Mouse (Mus musculus) lung, embryonic 14.5 days (tissue): ENCODE measurements around the gene Jmy. TPM values are rescaled to one million over a fixed set of nuclear protein-coding genes. Genes with fewer than 3 reads are reported as not detected.
"Not testable (repeated sequence)": the region's sequence is repeated elsewhere in the genome, so short reads cannot be mapped to it uniquely, and the experiment has no call there.

Source experiments
- ATAC-seq: fragments of 200-750 bp; cut with Nextera tagmentation; 2 replicates; pipeline ENCODE4 v1.8.0; 2017; ENCODE audit warnings: mild to moderate bottlenecking, moderate TSS enrichment, moderate library complexity; ENCODE audit not compliant: insufficient read depth
- DNase-seq: peaks from one replicate; pipeline ENCODE4 v3.0.0-alpha.2; 2015
- H3K27ac ChIP-seq: fragments of 300-500 bp; sonication (generic); 2 replicates; pipeline ENCODE4 v1.5.1; 2014; ENCODE audit warnings: low read depth, mild to moderate bottlenecking, moderate library complexity
- H3K27me3 ChIP-seq: fragments of 300-500 bp; sonication (generic); 2 replicates; pipeline ENCODE4 v1.6.1; 2014; ENCODE audit warnings: low read length, control low read depth; ENCODE audit not compliant: insufficient read depth
- H3K36me3 ChIP-seq: fragments of 300-500 bp; sonication (generic); 2 replicates; pipeline ENCODE4 v1.6.1; 2014; ENCODE audit warnings: control low read depth; ENCODE audit not compliant: insufficient read depth
- H3K4me1 ChIP-seq: fragments of 300-500 bp; sonication (generic); 2 replicates; pipeline ENCODE4 v1.6.1; 2014; ENCODE audit warnings: antibody characterized with exemption, control low read depth; ENCODE audit not compliant: insufficient read depth
- H3K4me2 ChIP-seq: fragments of 300-500 bp; sonication (generic); 2 replicates; pipeline ENCODE4 v1.6.1; 2014; ENCODE audit warnings: mild to moderate bottlenecking
- H3K4me3 ChIP-seq: fragments of 300-500 bp; sonication (generic); 2 replicates; pipeline ENCODE4 v1.5.1; 2014; ENCODE audit warnings: low read depth, low read length
- H3K9ac ChIP-seq: fragments of 300-500 bp; sonication (generic); 2 replicates; pipeline ENCODE4 v1.6.1; 2014
- H3K9me3 ChIP-seq: fragments of 300-500 bp; sonication (generic); 2 replicates; pipeline ENCODE4 v1.6.1; 2016; ENCODE audit warnings: low read depth, low read length, control low read depth
- CTCF ChIP-seq: IDR thresholded peaks from 2 replicates; pipeline ENCODE4 v1.5.1; 2016; ENCODE audit warnings: antibody characterized with exemption, low read depth
- WGBS: fragments of 180-500 bp; shearing (Covaris S2); extraction: QIAGEN DNeasy Blood & Tissue Kit; methylation state at CpG from one replicate; pipeline ENCODE4 v1.1.7; 2014; 5-methylcytosine and 5-hydroxymethylcytosine counted together
- polyA plus RNA-seq: library from polyadenylated mRNA; unstranded; fragments of >200 nt; fragmentation: Nextera tagmentation; extraction: Ambion mirVana; gene quantifications from 2 replicates; pipeline ENCODE4 v1.2.1, GENCODE M21; 2014

Gene Jmy
- polyA plus RNA-seq, 1 experiment from 2014 or later: 7.9 TPM

DNA sequence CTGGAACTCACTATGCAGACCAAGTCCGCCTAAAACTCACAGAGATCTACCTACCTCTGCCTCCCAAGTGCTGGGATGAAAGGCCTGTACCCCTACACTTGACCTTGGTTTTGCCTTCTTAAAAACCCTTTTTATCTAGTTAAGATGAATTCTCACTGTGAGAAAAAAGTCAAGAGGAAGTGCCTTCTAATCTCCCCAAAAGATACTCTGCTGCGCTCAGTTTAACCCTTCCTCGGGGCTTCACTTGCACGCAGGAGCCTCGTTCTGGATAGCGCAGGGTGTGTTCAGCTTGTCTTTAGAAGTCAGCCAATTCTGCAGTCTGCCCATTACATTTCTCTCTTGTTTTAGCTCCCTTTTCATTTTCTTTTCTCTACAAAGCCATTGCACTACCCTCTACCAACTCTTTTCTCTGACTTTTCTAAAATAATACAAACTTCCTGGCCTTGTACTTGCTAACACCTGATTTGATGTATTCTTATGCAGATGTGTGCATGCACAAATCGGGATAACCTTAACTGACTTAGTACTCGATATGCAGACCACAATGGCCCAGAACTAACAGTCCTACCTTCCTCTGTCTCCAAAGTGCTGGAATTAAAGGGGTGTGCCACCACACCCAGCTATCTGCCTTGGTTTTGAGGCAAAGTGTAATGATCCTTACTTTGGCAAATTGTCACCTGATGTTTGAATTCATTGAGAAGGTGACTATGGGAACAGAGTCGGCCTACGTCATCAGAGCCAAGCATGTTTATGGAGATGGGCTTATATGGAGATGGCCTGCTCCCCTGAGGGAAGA, 14.6 kb upstream of the Jmy start:
- Histone ChIP-seq H3K4me3 (no peak overlapping the region), H3K9ac (no peak overlapping the region), H3K27ac (no peak overlapping the region), H3K4me2 (no peak overlapping the region), H3K36me3 (no peaks in the 10 kb centered on the region), H3K4me1 (no peaks in the 10 kb centered on the region), H3K27me3 (no peaks in the 10 kb centered on the region), H3K9me3 (no peaks in the 10 kb centered on the region)
- TF ChIP-seq CTCF: no peak
- WGBS: 78% methylated on average over 10 of the region's 10 CpGs
- no peak for DNase-seq
- ATAC-seq: no peak

DNA sequence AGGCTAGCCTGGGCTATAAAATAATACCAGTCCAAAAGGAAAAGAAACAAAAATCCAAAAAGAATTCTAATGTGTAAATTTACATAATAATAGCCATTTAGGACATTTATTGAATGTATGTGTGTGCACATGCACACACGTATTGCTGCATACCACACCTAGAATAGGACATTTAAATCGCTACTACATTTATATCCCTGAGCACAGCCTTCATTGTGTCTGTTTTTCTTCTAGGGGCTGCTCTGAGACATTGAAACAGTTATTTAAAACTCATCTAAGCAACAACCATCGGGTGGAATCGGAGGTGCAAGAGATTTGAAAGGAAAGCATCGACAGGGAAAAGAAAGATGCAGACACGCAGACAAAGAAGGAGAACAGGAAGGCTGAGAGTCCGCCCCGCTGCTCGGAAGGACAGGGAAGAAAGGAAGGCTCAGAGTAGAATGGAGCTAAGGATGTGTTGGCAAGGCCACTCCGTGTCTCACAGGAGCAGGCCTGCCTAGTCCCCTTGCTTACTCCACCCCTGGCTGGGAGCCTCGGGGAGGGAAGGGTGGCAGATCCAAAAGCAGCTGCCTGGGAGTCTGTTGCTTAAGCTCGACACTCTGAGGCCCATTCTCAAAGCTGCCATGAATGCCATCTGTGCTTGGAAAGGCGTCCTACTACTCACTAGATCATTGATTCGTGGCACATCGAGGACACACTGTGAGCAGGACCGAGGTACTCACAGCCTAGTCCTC, 11.0 kb upstream of the Jmy start:
- H3K27me3 ChIP-seq: no peaks in the 10 kb centered on the region
- H3K4me2 ChIP-seq: no peak overlapping the region
- H3K36me3 ChIP-seq: no peaks in the 10 kb centered on the region
- no peaks in the 10 kb centered on the region for H3K4me1 ChIP-seq
- ATAC-seq: no peak
- no peak overlapping the region for H3K4me3 ChIP-seq
- H3K9me3 ChIP-seq: no peaks in the 10 kb centered on the region
- H3K27ac ChIP-seq: no peak overlapping the region
- H3K9ac ChIP-seq: no peak overlapping the region
- no peak for DNase-seq
- TF ChIP-seq CTCF: no peak
- 59% methylated on average over 16 of the region's 16 CpGs for WGBS

DNA sequence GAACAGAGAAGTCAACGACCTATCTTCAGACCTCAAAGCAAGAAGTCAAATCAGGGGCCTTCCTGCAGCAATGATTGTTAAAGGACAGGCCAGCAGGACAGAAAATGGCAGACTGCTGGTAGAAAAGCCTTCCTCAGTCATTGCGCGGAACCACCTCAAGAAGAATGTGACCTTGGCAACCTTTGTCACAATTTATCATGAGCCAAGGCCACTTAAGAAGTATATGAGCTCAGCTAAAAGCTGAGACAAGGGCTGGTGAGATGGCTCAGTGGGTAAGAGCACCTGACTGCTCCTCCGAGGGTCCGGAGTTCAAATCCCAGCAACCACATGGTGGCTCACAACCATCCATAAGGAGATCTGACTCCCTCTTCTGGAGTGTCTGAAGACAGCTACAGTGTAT, 7.3 kb upstream of the Jmy start:
- ATAC-seq, H3K27me3 ChIP-seq, H3K4me1 ChIP-seq, H3K9ac ChIP-seq, H3K9me3 ChIP-seq, H3K4me3 ChIP-seq, H3K27ac ChIP-seq, H3K36me3 ChIP-seq, DNase-seq, H3K4me2 ChIP-seq: not testable (repeated sequence)
- 74% methylated on average over 5 of the region's 5 CpGs for WGBS

DNA sequence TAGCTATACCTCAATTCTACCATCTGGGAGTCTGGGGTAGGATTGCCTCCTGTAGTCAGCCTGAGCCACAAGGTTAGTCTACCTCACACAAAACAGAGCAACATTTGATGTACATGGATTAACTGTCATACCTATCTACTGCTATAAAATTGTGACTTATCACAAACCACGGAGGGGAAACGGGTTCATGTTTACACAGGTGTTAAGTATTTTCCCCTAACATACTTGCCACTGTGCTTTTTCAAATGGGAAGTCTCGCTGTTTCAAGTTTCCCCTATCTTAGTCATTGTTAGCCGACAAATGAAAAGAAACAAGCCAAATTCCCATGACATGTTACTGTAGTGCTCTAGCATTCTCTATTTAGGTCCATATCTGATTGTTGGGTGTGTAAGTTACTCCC, 2.1 kb upstream of the Jmy start:
- TF ChIP-seq CTCF: no peak
- Histone ChIP-seq H3K27ac (no peak overlapping the region), H3K9me3 (no peaks in the 10 kb centered on the region), H3K27me3 (no peaks in the 10 kb centered on the region), H3K4me2 (no peak overlapping the region), H3K36me3 (no peaks in the 10 kb centered on the region), H3K4me1 (no peaks in the 10 kb centered on the region; the same call in 1 of the 2 replicates), H3K4me3 (no peak overlapping the region), H3K9ac (no peak overlapping the region)
- ATAC-seq: no peak
- no peak for DNase-seq
- WGBS: 42% methylated on average over 4 of the region's 4 CpGs

DNA sequence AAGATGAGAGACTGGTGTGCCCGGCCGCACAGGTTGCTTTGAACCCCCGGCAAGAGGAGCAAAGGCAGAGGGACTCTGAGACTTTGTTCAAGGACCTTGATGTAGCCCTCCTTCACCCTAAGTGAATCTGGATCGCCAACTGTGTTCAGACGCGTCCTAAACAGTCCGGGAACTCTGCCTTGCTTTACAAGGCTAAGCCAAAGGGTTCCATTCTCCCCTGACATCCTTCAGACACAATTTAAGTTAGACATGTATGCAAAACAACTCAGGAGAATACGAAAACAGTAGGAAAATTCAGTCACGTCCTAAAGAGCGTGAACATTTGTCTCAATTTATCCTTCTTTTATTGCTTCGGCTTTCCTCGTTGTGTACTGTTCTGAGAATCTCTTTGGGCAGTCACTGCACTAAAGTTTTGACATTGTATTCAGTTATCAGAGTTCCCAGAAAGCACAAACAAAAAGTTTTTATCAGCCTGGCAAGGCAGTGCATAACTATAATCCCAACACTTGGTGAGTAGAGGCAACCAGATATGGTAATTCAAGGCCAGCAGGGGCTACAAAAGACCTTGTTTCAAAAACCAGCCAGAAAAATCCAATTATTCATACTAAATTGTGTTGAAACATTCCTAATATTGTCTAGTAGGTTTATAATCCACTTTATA, 495 bp upstream of the Jmy start:
- H3K27ac ChIP-seq: peak overlapping the region; percentile 95
- H3K27me3 ChIP-seq: no peaks in the 10 kb centered on the region
- 10% methylated on average over 12 of the region's 12 CpGs for WGBS
- H3K36me3 ChIP-seq: no peaks in the 10 kb centered on the region
- DNase-seq (no peak), ATAC-seq (no peak; the same call in 1 of the 2 replicates)
- peak overlapping the region; percentile 94 for H3K4me2 ChIP-seq
- TF ChIP-seq CTCF: no peak
- H3K4me3 ChIP-seq: peak overlapping the region; percentile 96
- H3K9ac ChIP-seq: peak overlapping the region; percentile 89
- no peaks in the 10 kb centered on the region for H3K9me3 ChIP-seq
- H3K4me1 ChIP-seq: no peaks in the 10 kb centered on the region; the same call in 1 of the 2 replicates

DNA sequence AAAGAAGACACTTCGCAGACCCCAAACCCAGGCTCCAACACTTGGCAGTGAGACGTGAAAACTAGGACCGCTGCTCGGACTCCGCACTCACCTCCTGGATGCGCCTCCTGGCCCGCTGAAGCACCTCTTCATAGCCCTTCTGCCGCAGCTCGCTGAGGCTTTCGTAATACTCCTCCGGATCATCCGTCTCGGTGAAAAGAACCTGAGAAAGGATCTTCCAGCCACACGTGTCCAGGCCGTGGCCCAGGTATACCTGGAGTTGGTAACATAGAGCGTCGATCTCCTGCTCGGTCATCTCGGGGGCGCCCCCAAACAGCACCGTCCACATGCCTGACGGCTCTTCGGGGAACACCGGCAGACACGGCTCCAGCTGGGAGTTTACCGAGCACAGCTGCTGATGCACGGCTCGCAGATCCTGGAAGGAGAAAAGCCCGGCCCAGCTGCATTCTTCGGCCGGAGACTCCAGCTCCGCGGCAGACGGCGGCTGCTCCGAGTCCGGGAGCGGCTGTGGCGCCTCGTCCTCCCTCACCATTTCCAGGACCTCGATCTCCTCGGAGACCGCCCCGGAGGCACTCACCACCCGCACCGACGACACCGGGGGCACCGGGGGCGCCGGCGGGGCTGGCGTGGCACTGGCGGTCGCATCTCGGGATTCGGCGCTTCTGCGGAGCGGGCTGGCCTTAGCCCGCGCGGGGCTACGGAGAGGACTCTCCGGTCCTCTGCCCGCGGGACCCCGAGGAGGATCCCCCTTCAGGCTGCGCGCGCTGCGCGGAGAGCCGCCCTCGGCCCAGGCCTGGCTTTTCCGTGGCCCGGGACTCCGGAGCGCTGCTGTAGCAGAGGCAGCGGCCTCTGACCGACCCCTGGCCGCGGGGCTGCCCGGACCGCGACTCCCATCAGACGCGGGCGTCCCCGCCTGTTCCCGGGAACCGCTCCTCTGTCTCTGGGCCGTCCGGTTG, 1.1 kb downstream of the Jmy start:
- H3K4me1 ChIP-seq: no peaks in the 10 kb centered on the region; the same call in 1 of the 2 replicates
- peak overlapping the region; percentile 94 for H3K4me2 ChIP-seq
- peak overlapping the region; percentile 95 for H3K27ac ChIP-seq
- H3K9me3 ChIP-seq: no peaks in the 10 kb centered on the region
- H3K9ac ChIP-seq: peak overlapping the region; percentile 89
- H3K27me3 ChIP-seq: no peaks in the 10 kb centered on the region
- DNase-seq: peak; percentile 68
- TF ChIP-seq CTCF: no peak
- ATAC-seq: peak; percentile 57
- H3K4me3 ChIP-seq: peak overlapping the region; percentile 96
- 0 out of 2 replicates have a peak, but pooled peaks cover 1% of the 10 kb centered on the region for H3K36me3 ChIP-seq
- WGBS: under 1% methylated on average over 94 of the region's 94 CpGs
